Mouse (Mus musculus) small intestine, adult 2 months (tissue): ENCODE data around the gene Ighmbp2. TPM values are rescaled to one million over a fixed set of nuclear protein-coding genes. Genes with fewer than 3 reads are reported as not detected.
A peak's percentile ranks its signal among the peaks of the same experiment; 100 is the strongest.

Experiments
- H3K27ac ChIP-seq: fragments of 200-500 bp; 2 replicates; pipeline ENCODE4 v1.5.1; 2012; ENCODE audit warnings: low read depth, low read length, control low read depth, inconsistent platforms; ENCODE audit not compliant: insufficient read depth
- H3K27me3 ChIP-seq: fragments of 200-500 bp; 2 replicates; pipeline ENCODE4 v1.6.1; 2012; ENCODE audit warnings: mild to moderate bottlenecking, moderate library complexity, low read length, inconsistent platforms; ENCODE audit not compliant: control insufficient read depth, insufficient read depth
- H3K36me3 ChIP-seq: fragments of 200-500 bp; 2 replicates; pipeline ENCODE4 v1.6.1; 2012; ENCODE audit warnings: mild to moderate bottlenecking, low read length, control low read depth, inconsistent platforms; ENCODE audit not compliant: control insufficient read depth, insufficient read depth
- H3K4me1 ChIP-seq: fragments of 200-500 bp; 2 replicates; pipeline ENCODE4 v1.6.1; 2012; ENCODE audit warnings: low read length, inconsistent platforms, mixed read lengths; ENCODE audit not compliant: control insufficient read depth, insufficient read depth, insufficient read length
- H3K4me3 ChIP-seq: fragments of 200-500 bp; 2 replicates; pipeline ENCODE4 v1.5.1; 2012; ENCODE audit warnings: low read depth, mild to moderate bottlenecking, control low read depth, inconsistent platforms, low read length, moderate library complexity
- CTCF ChIP-seq: fragments of 200-500 bp; IDR thresholded peaks from 2 replicates; pipeline ENCODE4 v1.5.1; 2012; ENCODE audit warnings: low read depth, mild to moderate bottlenecking, control low read depth, inconsistent platforms, low read length, moderate library complexity, mixed read lengths; ENCODE audit not compliant: insufficient replicate concordance, insufficient read length; ENCODE audit errors: extremely low read depth
- POLR2A ChIP-seq: fragments of 200-500 bp; IDR thresholded peaks from 2 replicates; pipeline ENCODE4 v1.6.1; 2012; ENCODE audit warnings: low read depth, mild to moderate bottlenecking, control low read depth, inconsistent platforms, low read length, moderate library complexity
- WGBS: fragments of 180-500 bp; shearing (Covaris S2); methylation state at CpG from one replicate; pipeline ENCODE4 v1.1.7; 2018; 5-methylcytosine and 5-hydroxymethylcytosine counted together
- polyA plus RNA-seq: library from polyadenylated mRNA; depleted of rRNA; stranded (reverse); fragments of >200 nt; gene quantifications from 2 replicates; pipeline ENCODE4 v1.2.3, GENCODE M21; 2012

The Ighmbp2 gene
- polyA plus RNA-seq, 1 experiment, result 5.1 TPM

GRCm38 (mm10) chr19:3304017-3304416 lies 21.2 kb upstream of the Ighmbp2 start:
- Histone ChIP-seq H3K4me3 (no peak overlapping the region), H3K4me1 (peaks cover 8% of the 10 kb centered on the region), H3K36me3 (no peaks in the 10 kb centered on the region), H3K27ac (no peak overlapping the region), H3K27me3 (no peaks in the 10 kb centered on the region)
- TF ChIP-seq POLR2A (no peak), CTCF (no peak)
- 75% methylated on average over 4 of the region's 4 CpGs for WGBS

GRCm38 (mm10) chr19:3297775-3298174 lies 15.0 kb upstream of the Ighmbp2 start:
- Histone ChIP-seq H3K4me3 (no peak overlapping the region), H3K27me3 (no peaks in the 10 kb centered on the region), H3K27ac (peak overlapping the region; percentile 98), H3K4me1 (peaks cover 22% of the 10 kb centered on the region; the same call in 1 of the 2 replicates), H3K36me3 (no peaks in the 10 kb centered on the region)
- no peak for TF ChIP-seq CTCF
- no peak for TF ChIP-seq POLR2A
- 39% methylated on average over 7 of the region's 7 CpGs for WGBS

- H3K36me3 ChIP-seq, result no peaks in the 10 kb centered on the region
- peaks cover 24% of the 10 kb centered on the region; the same call in 1 of the 2 replicates for H3K4me1 ChIP-seq
- H3K4me3 ChIP-seq, result no peak overlapping the region
- peak overlapping the region; percentile 98 for H3K27ac ChIP-seq
- TF ChIP-seq POLR2A (no peak), CTCF (no peak)
- no peaks in the 10 kb centered on the region for H3K27me3 ChIP-seq
These were observed 14.2 kb upstream of the Ighmbp2 start for GRCm38 (mm10) chr19:3297034-3297433.

- no peaks in the 10 kb centered on the region for H3K27me3 ChIP-seq
- 32% methylated on average over 6 of the region's 6 CpGs for WGBS
- TF ChIP-seq CTCF (no peak), POLR2A (0 out of 2 replicates have a peak, but pooled peaks have one; percentile 38)
- no peak overlapping the region for H3K4me3 ChIP-seq
- peaks cover 6% of the 10 kb centered on the region for H3K36me3 ChIP-seq
- peaks cover 24% of the 10 kb centered on the region; the same call in 1 of the 2 replicates for H3K4me1 ChIP-seq
- H3K27ac ChIP-seq, result peak overlapping the region; percentile 98
These were observed 12.4 kb upstream of the Ighmbp2 start for GRCm38 (mm10) chr19:3295245-3295644.

DNA sequence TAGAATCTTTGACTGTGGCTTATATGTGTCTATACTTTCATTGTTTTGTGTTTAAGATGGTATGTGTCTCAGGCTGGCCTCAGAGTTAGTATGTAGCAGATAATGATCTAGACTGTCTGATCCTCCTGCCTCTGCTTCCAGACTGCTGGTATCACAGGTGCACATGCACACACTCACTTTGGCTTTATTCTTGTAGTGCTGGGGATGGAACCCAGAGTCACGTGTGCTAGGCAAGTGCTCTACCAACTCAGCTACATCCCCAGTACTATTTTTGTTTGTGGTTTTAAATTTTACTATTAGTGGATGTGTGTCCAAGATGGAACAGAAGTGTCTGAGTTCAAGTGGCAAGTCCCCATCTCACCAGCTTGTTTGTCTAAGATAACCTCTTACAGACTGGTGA lies 10.2 kb upstream of the Ighmbp2 start:
- 0 out of 2 replicates have a peak overlapping the region, but pooled peaks have one; percentile 26 for H3K27ac ChIP-seq
- WGBS, result 45% methylated on average over 1 of the region's 1 CpGs

GRCm38 (mm10) chr19:3292028-3292427 lies 9.2 kb upstream of the Ighmbp2 start:
- peaks cover 25% of the 10 kb centered on the region for H3K36me3 ChIP-seq
- no peak overlapping the region for H3K4me3 ChIP-seq
- peak; percentile 78; the same call in 1 of the 2 replicates for TF ChIP-seq CTCF
- TF ChIP-seq POLR2A, result no peak
- no peaks in the 10 kb centered on the region for H3K27me3 ChIP-seq
- H3K27ac ChIP-seq, result no peak overlapping the region
- peaks cover 16% of the 10 kb centered on the region; the same call in 1 of the 2 replicates for H3K4me1 ChIP-seq
- 58% methylated on average over 2 of the region's 2 CpGs for WGBS

More for the DNA sequence above, 10.2 kb upstream of the Ighmbp2 start:
- Histone ChIP-seq H3K4me1 (peaks cover 20% of the 10 kb centered on the region; the same call in 1 of the 2 replicates), H3K36me3 (peaks cover 20% of the 10 kb centered on the region), H3K27me3 (no peaks in the 10 kb centered on the region), H3K4me3 (no peak overlapping the region)
- TF ChIP-seq CTCF (no peak), POLR2A (no peak)

DNA sequence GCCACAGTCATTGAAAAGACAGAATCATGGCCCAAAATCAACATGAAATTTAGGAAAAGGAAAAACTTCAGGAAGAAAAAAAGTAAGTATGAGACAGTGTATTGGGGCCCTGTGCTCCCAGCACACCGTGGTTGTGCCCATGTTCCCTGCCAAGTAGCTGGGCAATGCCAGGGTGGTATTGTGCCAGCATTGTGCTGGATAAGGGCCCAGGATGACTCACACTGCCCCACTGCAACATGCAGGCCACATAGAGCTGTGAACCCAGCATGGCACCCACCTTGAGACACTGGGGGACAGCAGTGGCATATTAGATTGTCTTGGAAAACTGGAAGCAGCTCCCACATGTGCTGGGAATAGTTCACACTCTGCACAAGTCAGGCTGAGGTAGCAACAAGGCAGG lies 6.2 kb upstream of the Ighmbp2 start:
- Histone ChIP-seq H3K27me3 (no peaks in the 10 kb centered on the region), H3K4me3 (no peak overlapping the region), H3K36me3 (peaks cover 30% of the 10 kb centered on the region), H3K4me1 (peaks cover 4% of the 10 kb centered on the region; the same call in 1 of the 2 replicates), H3K27ac (no peak overlapping the region)
- no peak for TF ChIP-seq CTCF
- no peak for TF ChIP-seq POLR2A
- 51% methylated on average over 1 of the region's 1 CpGs for WGBS

- 34% methylated on average over 4 of the region's 4 CpGs for WGBS
- TF ChIP-seq POLR2A (no peak), CTCF (no peak)
- Histone ChIP-seq H3K27me3 (no peaks in the 10 kb centered on the region), H3K4me1 (peaks cover 6% of the 10 kb centered on the region; the same call in 1 of the 2 replicates), H3K4me3 (peak overlapping the region; percentile 81; the same call in 1 of the 2 replicates), H3K27ac (no peak overlapping the region), H3K36me3 (peaks cover 19% of the 10 kb centered on the region; the same call in 1 of the 2 replicates)
These were observed 931 bp downstream of the Ighmbp2 start for GRCm38 (mm10) chr19:3281886-3282285.
